ENCODE assay signal across 17 mouse cellular contexts in genomic region chr15:94430681-94431405, GRCm38 (mm10). TPM values are rescaled to one million over a fixed set of nuclear protein-coding genes. Genes with fewer than 3 reads are reported as not detected.
DNase-seq lines count a peak whose midpoint lies in the region; ATAC-seq lines count a peak whose summit lies in the region.
"Had no signal": no experiment of that assay in that cellular context is flagged by ENCODE, and none has a peak within 500 bp of the region (broad histone marks: within the 10 kb centered on the region; RNA-seq: fewer than 3 reads in every experiment).

No protein-coding gene starts in this region.

- H3K27ac ChIP-seq in midbrain, embryonic 15.5 days: no peak overlapping the region
- H3K27ac ChIP-seq: liver, embryonic 12.5 days had no signal

- no peak overlapping the region for H3K9ac ChIP-seq in midbrain, embryonic 15.5 days
- H3K9ac ChIP-seq: liver, embryonic 12.5 days had no signal

- WGBS in midbrain, embryonic 15.5 days: 87% methylated on average over 14 of the region's 14 CpGs

- H3K9me3 ChIP-seq in midbrain, embryonic 15.5 days: no peaks in the 10 kb centered on the region
- H3K9me3 ChIP-seq: liver, embryonic 12.5 days had no signal

- no peak overlapping the region for H3K4me2 ChIP-seq in midbrain, embryonic 15.5 days
- H3K4me2 ChIP-seq: liver, embryonic 12.5 days had no signal

- ATAC-seq in frontal cortex, adult (ENCODE audit: low TSS enrichment): peak; percentile 34; the same call in 1 of the 2 replicates
- ATAC-seq in midbrain, embryonic 15.5 days (replicated peaks): no peak
- ATAC-seq: intestine, postnatal 0 days; liver, embryonic 12.5 days; Patski had no signal

- H3K4me1 ChIP-seq in midbrain, embryonic 15.5 days: no peaks in the 10 kb centered on the region
- H3K4me1 ChIP-seq: liver, embryonic 12.5 days had no signal

- no peaks in the 10 kb centered on the region for H3K27me3 ChIP-seq in midbrain, embryonic 15.5 days (replicated peaks)
- H3K27me3 ChIP-seq: liver, embryonic 12.5 days; Patski had no signal

- H3K4me3 ChIP-seq in midbrain, embryonic 15.5 days: no peak overlapping the region
- H3K4me3 ChIP-seq: erythroblast, embryonic 14.5 days; liver, embryonic 12.5 days had no signal

- H3K36me3 ChIP-seq in midbrain, embryonic 15.5 days (replicated peaks): no peaks in the 10 kb centered on the region
- H3K36me3 ChIP-seq: liver, embryonic 12.5 days had no signal

- no peak for DNase-seq in frontal cortex, postnatal 25 days (ENCODE audit: low spot score in 2 of 2)
- DNase-seq in right cerebral cortex, adult 18-20 months: peak; percentile 17
- DNase-seq in right cerebral cortex, postnatal 10 days (ENCODE audit: low spot score in 2 of 2): no peak
- DNase-seq in gastrocnemius, postnatal 25 days: peak; percentile 71
- DNase-seq in skeletal muscle tissue, adult 2 months (ENCODE audit: low read depth, low spot score): peak; percentile 77
- DNase-seq in thymus, postnatal 14 days: no peak
- DNase-seq: heart, postnatal 36 days; kidney, postnatal 4 days; lung, postnatal 36 days; right cerebral cortex, postnatal 4 days had no signal

RNA-seq across cellular contexts. Expression of gene Adamts20, which starts 34.4 kb away (rescaled TPM):
- 10 to 100 TPM; 12.0 to 13.9 TPM for total RNA-seq in gastrocnemius, postnatal 25 days (2021)
- polyA plus RNA-seq in midbrain, embryonic 15.5 days (2015; fragmentation: Nextera tagmentation; extraction: Ambion mirVana): 2.1 and 2.5 TPM in 2 replicates
- total RNA-seq: neutrophil, adult 5-6 weeks had no signal
- polyA plus RNA-seq: erythroblast, embryonic 14.5 days had no signal

Comparison
In these comparisons a context has a peak if more than half of its experiments do, and no peak if none do; other contexts are left out.
1. DNase-seq: peak in right cerebral cortex, adult 18-20 months (single experiment), gastrocnemius, postnatal 25 days (single experiment) and skeletal muscle tissue, adult 2 months (single experiment); none in frontal cortex, postnatal 25 days (0 of 2), right cerebral cortex, postnatal 10 days (0 of 2) and thymus, postnatal 14 days (single experiment).